Mouse (Mus musculus) lung, postnatal 0 days (tissue): ENCODE measurements around the gene Prdm11.

Source experiments
- CTCF ChIP-seq: IDR thresholded peaks from 2 replicates; pipeline ENCODE4 v1.5.1; 2016; ENCODE audit warnings: antibody characterized with exemption, mild to moderate bottlenecking
- EP300 ChIP-seq: IDR thresholded peaks from 2 replicates; pipeline ENCODE4 v1.6.1; 2016; ENCODE audit warnings: antibody characterized with exemption, mild to moderate bottlenecking, control low read depth

- TF ChIP-seq EP300: no peak
- TF ChIP-seq CTCF: no peak
Measured at GRCm38 (mm10) chr2:93035631-93036030, 10.3 kb downstream of the Prdm11 start.
